Mouse (Mus musculus) CH12.LX (cell line): ENCODE data around the gene Pml. TPM values are rescaled to one million over a fixed set of nuclear protein-coding genes. Genes with fewer than 3 reads are reported as not detected.

Experiments
- DNase-seq: peaks from one replicate; pipeline ENCODE4 v3.0.0-alpha.2; 2013; ENCODE audit errors: extremely low read depth
- H3K27ac ChIP-seq: 2 replicates; pipeline ENCODE4 v1.5.1; 2012; ENCODE audit warnings: low read depth, mild to moderate bottlenecking, control low read depth, moderate library complexity; ENCODE audit not compliant: insufficient read depth
- H3K27me3 ChIP-seq: replicated peaks from 2 replicates; pipeline ENCODE3; 2012; ENCODE audit warnings: inconsistent platforms
- H3K36me3 ChIP-seq, 2 experiments: replicated peaks in 1 of 2; 2 replicates each; pipeline versions ENCODE3 to v1.6.1; 2012; ENCODE audit warnings: inconsistent platforms in 1 of 2, low read length in 1 of 2, mild to moderate bottlenecking in 1 of 2, mixed read lengths in 1 of 2, moderate library complexity in 1 of 2; ENCODE audit not compliant: control insufficient read depth in 1 of 2, insufficient read depth in 1 of 2
- H3K4me1 ChIP-seq, 2 experiments: 2 replicates each; pipeline ENCODE4 v1.6.1; 2012; ENCODE audit warnings: inconsistent platforms in 1 of 2, moderate library complexity in 1 of 2; ENCODE audit not compliant: insufficient read depth in 2 of 2, control insufficient read depth in 1 of 2
- H3K4me2 ChIP-seq: 2 replicates; pipeline ENCODE4 v1.6.1; 2012; ENCODE audit warnings: low read depth, mild to moderate bottlenecking, control low read depth; ENCODE audit not compliant: poor library complexity, insufficient read depth, severe bottlenecking
- H3K4me3 ChIP-seq, 3 experiments: fragments of 150-350 bp in 1 of 3; sonication (generic) in 1 of 3; replicated peaks in 1 of 3; 2 replicates each; pipeline versions ENCODE3 to v1.5.1; 2011 to 2012; ENCODE audit warnings: low read depth in 2 of 3, low read length in 2 of 3, mild to moderate bottlenecking in 2 of 3, moderate library complexity in 2 of 3, control low read depth in 1 of 3, improper control_type of control experiment in 1 of 3, inconsistent platforms in 1 of 3, mixed read lengths in 1 of 3; ENCODE audit not compliant: poor library complexity in 1 of 3
- H3K79me2 ChIP-seq: replicated peaks from 2 replicates; pipeline ENCODE4 v1.6.1; 2012; ENCODE audit warnings: mild to moderate bottlenecking, moderate library complexity; ENCODE audit not compliant: control insufficient read depth, poor library complexity, insufficient read depth, severe bottlenecking; ENCODE audit errors: extremely low read depth
- H3K9ac ChIP-seq: 2 replicates; pipeline ENCODE4 v1.6.1; 2012; ENCODE audit warnings: low read depth, mild to moderate bottlenecking, control low read depth, moderate library complexity; ENCODE audit not compliant: insufficient read depth
- H3K9me3 ChIP-seq: replicated peaks from 2 replicates; pipeline ENCODE3; 2012; ENCODE audit warnings: low read length, inconsistent platforms, mixed read lengths
- BHLHE40 ChIP-seq: IDR thresholded peaks from 2 replicates; pipeline ENCODE4 v1.6.1; 2011; ENCODE audit warnings: mild to moderate bottlenecking, low read depth, low read length, improper control_type of control experiment
- ETS1 ChIP-seq: conservative IDR thresholded peaks from 2 replicates; pipeline ENCODE4 v1.6.1; 2012; ENCODE audit warnings: low read depth, mild to moderate bottlenecking, inconsistent platforms, low read length, improper control_type of control experiment, moderate library complexity
- GABPA ChIP-seq: IDR thresholded peaks from 2 replicates; pipeline ENCODE4 v1.6.1; 2012; ENCODE audit warnings: low read depth, low read length, improper control_type of control experiment, inconsistent platforms; ENCODE audit not compliant: insufficient replicate concordance
- MAFK ChIP-seq: IDR thresholded peaks from 2 replicates; pipeline ENCODE4 v1.6.1; 2011; ENCODE audit warnings: low read length, improper control_type of control experiment; ENCODE audit not compliant: insufficient replicate concordance
- MYC ChIP-seq: IDR thresholded peaks from 2 replicates; pipeline ENCODE4 v1.6.1; 2011; ENCODE audit warnings: low read depth, mild to moderate bottlenecking, improper control_type of control experiment, low read length
- RCOR1 ChIP-seq: conservative IDR thresholded peaks from 2 replicates; pipeline ENCODE4 v1.6.1; 2012; ENCODE audit warnings: low read depth, mild to moderate bottlenecking, inconsistent platforms, low read length, improper control_type of control experiment
- ZNF384 ChIP-seq: IDR thresholded peaks from 2 replicates; pipeline ENCODE4 v1.6.1; 2012; ENCODE audit warnings: low read depth, low read length, improper control_type of control experiment, inconsistent platforms
- dilution Hi-C: fragments of 300-500 bp; cut with MboI; formaldehyde crosslinking; loops from 2 replicates; pipeline ENCODE4 v1.14.3; 2020; ENCODE audit warnings: low sequenced_read_pairs; ENCODE audit not compliant: extremely low pct_unique_long_range_greater_than_20kb, extremely low pct_ligation_motif_present
- in situ Hi-C: fragments of 300-500 bp; cut with MboI; formaldehyde crosslinking; loops from 3 replicates; pipeline ENCODE4 v1.14.3; 2019; ENCODE audit warnings: low sequenced_read_pairs, low pct_ligation_motif_present, low pct_unique_long_range_greater_than_20kb, mixed read lengths
- polyA plus RNA-seq: library from polyadenylated mRNA; unstranded; fragments of >175 nt; gene quantifications from 2 replicates; pipeline ENCODE4 v1.2.1, GENCODE M21; 2012; ENCODE audit warnings: low read depth; ENCODE audit not compliant: insufficient read length
- total RNA-seq, 2 experiments: library from RNA; depleted of rRNA; stranded (reverse); fragments of 300-350 nt in 1 of 2; fragments of >200 nt in 1 of 2; gene quantifications; 2 replicates each; pipeline ENCODE4 v1.2.3; 2012 to 2014

Pml gene
- total and polyA plus RNA-seq, 3 experiments = 8.3 to 56.9 (median 21.2) TPM

DNA sequence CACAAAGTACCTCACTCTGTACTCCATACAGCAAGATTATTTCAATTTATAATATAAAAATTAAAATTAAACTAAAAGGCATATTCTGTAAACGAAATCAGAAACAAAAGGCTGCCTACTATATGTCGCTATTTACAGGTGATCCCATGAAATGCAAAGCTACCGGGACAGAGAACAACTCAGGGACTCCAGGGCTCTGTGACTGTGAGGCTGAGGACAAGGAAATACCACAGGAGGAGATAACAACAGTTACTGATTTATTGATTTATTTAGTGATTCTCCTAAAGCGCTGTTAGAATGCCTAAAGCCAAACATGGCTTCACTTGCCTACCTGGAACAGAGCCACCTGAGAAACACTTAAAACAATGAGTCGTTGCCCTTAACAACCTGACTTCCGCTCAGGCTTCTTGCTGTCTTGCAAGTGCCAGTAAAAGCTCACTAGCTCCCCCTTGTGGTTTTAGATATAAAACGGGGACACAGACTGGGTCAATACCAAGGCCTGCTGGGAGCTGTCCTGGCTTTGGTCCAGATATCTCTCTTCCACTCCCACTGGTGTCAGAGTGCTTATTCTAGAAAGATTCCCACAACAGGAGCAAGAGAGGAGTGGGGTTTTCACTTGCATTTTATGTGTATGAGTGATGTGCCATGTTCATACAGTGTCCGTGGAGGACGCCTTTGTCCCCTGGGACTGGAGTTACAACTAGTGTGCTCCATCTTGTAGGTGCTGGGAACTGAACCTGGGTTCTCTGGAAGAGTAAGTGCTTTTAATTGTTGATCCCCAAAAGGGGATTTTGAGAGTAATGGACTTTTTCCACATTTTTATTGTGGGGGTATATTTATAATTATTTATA, 30.9 kb upstream of the Pml start (continued):
- TF ChIP-seq ETS1 (no peak), MYC (0 out of 2 replicates have a peak, but pooled peaks have one; percentile 31)

DNA sequence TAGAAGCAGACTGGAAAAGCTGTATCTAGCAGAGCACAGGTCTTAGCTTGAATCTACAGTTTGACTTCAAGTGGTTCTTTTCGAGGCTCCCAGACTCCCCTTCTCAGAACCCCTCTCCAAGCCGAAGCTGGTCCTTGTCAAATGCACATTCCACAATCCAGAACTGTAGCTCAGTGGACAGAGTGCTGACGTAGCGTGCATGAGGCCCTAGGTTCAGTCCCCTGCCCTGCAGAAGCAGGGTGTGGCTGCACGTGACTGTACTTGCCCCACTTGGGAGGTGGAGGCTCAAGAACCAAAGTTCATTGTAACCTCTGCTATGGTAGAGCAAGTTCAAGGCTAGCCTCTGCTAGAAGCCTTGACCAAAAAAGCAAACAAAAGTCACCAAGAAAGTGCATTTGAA, 30.2 kb upstream of the Pml start:
- DNase-seq = no peak
- H3K27me3 ChIP-seq = no peaks in the 10 kb centered on the region
- no peak overlapping the region for H3K4me2 ChIP-seq
- no peaks in the 10 kb centered on the region for H3K79me2 ChIP-seq
- no peak overlapping the region for H3K9ac ChIP-seq
- no peaks in the 10 kb centered on the region for H3K9me3 ChIP-seq
- TF ChIP-seq BHLHE40 (peak; percentile 59), RCOR1 (no peak)
- H3K27ac ChIP-seq = no peak overlapping the region
- in situ Hi-C loops (loop anchor here (5.0 kb wide), 1 partner anchor 32 kb away; the partner anchor contains the start of gene Pml), dilution Hi-C loops (no loop called here)
- H3K4me1 ChIP-seq = peaks cover 13 to 51% of the 10 kb centered on the region in 2 experiments
- no peak overlapping the region for H3K4me3 ChIP-seq
- no peaks in the 10 kb centered on the region for H3K36me3 ChIP-seq

DNA sequence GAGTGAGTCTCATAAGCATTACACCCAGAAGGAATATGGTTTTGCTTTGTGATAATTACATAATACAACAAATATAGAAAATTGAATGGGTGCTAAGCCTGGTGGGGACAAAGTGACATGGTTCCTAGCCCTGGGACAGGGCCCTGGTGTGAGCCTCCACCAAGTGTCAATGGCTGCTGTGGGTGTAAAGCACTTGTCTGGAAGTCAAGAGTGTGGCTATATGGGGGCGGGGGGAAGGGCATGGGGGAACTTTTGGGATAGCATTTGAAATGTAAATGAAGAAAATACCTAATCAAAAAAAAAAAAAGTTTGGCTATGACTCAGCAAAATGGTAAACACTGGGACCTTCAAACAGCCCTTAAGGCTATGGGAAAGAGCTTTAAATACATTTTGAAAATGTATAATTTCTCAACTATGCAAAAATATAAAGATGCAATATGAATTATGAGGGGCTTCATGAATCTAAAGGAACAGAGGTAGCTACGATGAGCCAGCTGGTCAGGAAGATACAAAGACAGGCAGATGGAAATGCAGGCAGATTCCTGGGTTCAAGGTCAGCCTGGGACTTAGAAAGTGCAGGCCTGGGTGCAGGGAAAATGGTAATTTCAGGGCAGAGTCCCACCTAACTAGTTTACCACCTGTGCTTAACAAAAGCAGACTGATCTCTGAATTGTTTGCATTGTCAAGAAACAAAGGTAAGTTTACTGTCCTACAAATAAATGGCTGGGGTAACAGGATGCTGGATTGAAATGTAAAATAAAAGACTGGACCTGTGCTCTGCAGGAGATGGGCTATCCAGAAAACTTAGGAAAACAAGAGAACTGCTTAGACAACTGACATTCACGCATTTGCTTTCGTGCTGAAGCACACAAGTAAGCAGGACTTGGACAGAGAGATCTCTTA, 29.5 kb upstream of the Pml start:
- Histone ChIP-seq H3K36me3 (no peaks in the 10 kb centered on the region), H3K79me2 (no peaks in the 10 kb centered on the region), H3K27me3 (no peaks in the 10 kb centered on the region), H3K4me3 (no peak overlapping the region), H3K4me1 (peaks cover 18 to 58% of the 10 kb centered on the region in 2 experiments), H3K9ac (no peak overlapping the region), H3K4me2 (no peak overlapping the region), H3K27ac (peak overlapping the region; percentile 12; the same call in 1 of the 2 replicates), H3K9me3 (no peaks in the 10 kb centered on the region)
- in situ Hi-C loops = no loop called here
- TF ChIP-seq ZNF384 = peak; percentile 76
- TF ChIP-seq GABPA = no peak
- 0 out of 2 replicates have a peak, but pooled peaks have one; percentile 18 for TF ChIP-seq MAFK
- dilution Hi-C loops = no loop called here
- DNase-seq = no peak
